Mouse (Mus musculus) E14TG2a.4 (cell line): Measurements from ENCODE around the gene Mrpl18.
"Not testable (repeated sequence)": the region's sequence is repeated elsewhere in the genome, so short reads cannot be mapped to it uniquely, and the experiment has no call there.

Experiments used
- H3K27me3 ChIP-seq: 2 replicates; pipeline ENCODE4 v1.6.1; 2014; ENCODE audit warnings: low read length, control low read depth; ENCODE audit not compliant: insufficient read depth
- H3K36me3 ChIP-seq: 2 replicates; pipeline ENCODE4 v1.6.1; 2014; ENCODE audit warnings: low read length, control low read depth; ENCODE audit not compliant: insufficient read depth
- H3K4me1 ChIP-seq: replicated peaks from 2 replicates; pipeline ENCODE4 v1.6.1; 2014; ENCODE audit warnings: low read depth, low read length, control low read depth
- H3K4me3 ChIP-seq: replicated peaks from 2 replicates; pipeline ENCODE4 v1.5.1; 2014; ENCODE audit warnings: mild to moderate bottlenecking, low read length
- H3K9me3 ChIP-seq: 2 replicates; pipeline ENCODE4 v1.6.1; 2014; ENCODE audit warnings: low read length, control low read depth
- CTCF ChIP-seq: conservative IDR thresholded peaks from 2 replicates; pipeline ENCODE4 v1.5.1; 2014; ENCODE audit warnings: low read length
- NANOG ChIP-seq: IDR thresholded peaks from 2 replicates; pipeline ENCODE4 v1.6.1; 2014; ENCODE audit warnings: borderline replicate concordance, low read length, mixed read lengths
- POU5F1 ChIP-seq: IDR thresholded peaks from 2 replicates; pipeline ENCODE4 v1.6.1; 2014; ENCODE audit warnings: low read length, borderline replicate concordance

Gene Mrpl18

DNA sequence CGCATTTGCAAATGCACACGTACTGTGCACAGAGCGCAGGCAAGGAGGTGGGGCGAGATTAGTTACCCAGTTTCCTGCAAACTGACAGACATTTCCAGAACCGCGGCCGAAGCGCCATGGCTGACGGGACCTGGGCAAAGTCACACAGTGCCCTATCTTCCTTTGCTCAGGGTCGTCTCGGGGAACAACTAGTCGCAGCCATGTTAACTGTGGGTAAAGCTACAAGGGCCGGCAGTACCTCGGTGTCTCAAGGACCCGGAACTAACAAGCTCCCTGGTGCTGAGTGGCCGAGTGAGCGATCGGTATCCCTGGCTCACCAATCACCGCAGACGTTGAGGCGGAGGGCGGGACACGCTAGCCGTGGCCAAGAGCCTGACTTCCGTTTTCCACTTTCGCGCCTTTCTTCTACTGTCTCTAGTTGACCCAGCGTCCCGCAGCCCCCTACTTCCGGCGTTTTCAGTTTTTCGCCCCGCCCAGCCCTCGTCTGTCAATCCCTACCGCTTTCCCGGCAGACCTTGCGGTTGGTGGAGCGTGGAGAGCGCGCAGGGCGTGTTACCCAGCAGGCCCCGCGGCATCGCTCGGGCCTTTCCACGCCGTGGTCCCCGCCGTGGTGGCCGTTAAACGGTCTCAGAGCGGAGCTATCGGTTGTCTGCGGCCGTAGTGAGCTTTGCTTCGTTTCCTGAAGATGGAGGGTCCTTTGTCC lies at the start of gene Mrpl18:
Gene Mrpl18, minus strand, starts transcription at position 465 of the 703 bp plus-strand sequence.
- peaks cover 74% of the 10 kb centered on the region for H3K36me3 ChIP-seq
- peaks cover 53% of the 10 kb centered on the region for H3K4me1 ChIP-seq
- peak within 1 kb of the TSS; percentile 98 for H3K4me3 ChIP-seq
- H3K27me3 ChIP-seq, result no peaks in the 10 kb centered on the region
- TF ChIP-seq CTCF (no peak), POU5F1 (no peak), NANOG (no peak)
- no peaks in the 10 kb centered on the region for H3K9me3 ChIP-seq

DNA sequence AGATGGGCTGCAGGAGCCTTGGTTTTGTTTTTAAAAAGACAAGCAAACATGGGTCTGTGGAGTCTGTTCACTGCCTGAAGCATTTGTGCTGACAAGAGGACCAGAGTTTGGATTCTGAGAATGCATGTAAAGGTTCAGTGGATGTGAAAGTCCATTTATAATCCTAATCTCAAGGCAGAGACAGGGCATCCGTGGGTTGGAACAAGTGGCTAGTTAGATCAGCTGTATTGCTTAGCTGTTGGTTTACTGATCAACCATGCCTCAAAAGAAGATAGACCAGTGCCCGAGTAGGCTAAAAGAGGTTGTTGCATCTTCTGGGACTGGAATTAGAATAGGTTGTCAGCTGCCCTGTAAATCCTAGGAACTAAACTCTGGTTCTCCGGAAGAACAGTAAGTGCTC lies 47.3 kb upstream of the Mrpl18 start:
- no peaks in the 10 kb centered on the region for H3K9me3 ChIP-seq
- TF ChIP-seq NANOG (no peak), POU5F1 (no peak), CTCF (no peak)

DNA sequence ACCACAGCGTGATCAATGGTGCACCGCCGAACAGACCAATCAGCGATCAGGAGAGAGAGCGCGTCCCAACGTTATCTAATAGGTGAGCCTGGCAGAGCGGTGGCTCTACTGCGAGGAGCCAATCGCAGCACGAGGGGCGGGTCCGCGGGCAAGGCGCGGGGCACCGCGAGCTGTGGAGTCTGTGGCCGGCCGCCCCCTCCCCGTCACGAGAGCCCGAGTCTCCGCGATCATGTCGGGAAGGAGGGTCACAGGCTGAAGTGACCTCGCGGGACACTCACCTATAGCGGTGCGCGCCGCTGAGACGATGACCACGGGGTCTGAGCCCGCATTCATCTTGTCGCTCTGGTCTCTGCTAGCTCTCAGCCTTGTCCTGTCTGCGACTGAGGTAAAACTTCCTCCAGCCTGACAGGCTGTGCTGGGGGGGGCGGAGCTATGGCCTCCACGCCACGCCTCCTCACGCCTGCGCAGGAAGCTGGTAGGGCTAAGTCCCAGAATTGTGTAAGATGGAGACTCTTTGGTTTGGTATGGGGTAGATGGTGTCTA lies 44.3 kb upstream of the Mrpl18 start, which contains the start of gene Acat2:
Gene Acat2, minus strand, starts transcription at position 417 of the 543 bp plus-strand sequence.
- no peaks in the 10 kb centered on the region for H3K9me3 ChIP-seq
- peaks cover 36% of the 10 kb centered on the region for H3K36me3 ChIP-seq
- TF ChIP-seq POU5F1 (no peak), NANOG (no peak), CTCF (no peak)
- no peaks in the 10 kb centered on the region for H3K27me3 ChIP-seq
- H3K4me1 ChIP-seq, result peaks cover 24% of the 10 kb centered on the region
- peak within 1 kb of the TSS; percentile 92 for H3K4me3 ChIP-seq

More for the DNA sequence above, 47.3 kb upstream of the Mrpl18 start:
- Histone ChIP-seq H3K36me3 (peaks cover 43% of the 10 kb centered on the region), H3K4me1 (peaks cover 26% of the 10 kb centered on the region), H3K4me3 (no peak overlapping the region), H3K27me3 (no peaks in the 10 kb centered on the region)

DNA sequence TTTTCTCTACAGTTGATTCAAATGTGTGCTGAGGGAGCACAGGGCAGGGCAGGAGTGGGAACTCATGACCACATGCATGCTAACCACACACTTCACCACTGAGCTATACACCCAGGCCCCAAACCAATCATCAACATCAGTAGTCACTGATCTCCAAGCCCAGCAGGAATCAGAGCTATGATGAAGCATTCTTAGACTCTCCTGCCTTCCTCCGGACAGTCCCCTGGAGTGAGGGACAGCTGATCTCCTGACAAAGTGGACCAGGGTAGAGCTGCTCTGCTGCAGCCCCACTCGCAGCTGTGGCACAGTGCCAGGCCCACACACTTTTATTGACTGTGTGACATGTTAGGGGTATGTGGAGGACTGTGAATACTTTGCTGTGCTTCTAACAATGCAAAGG lies 43.2 kb upstream of the Mrpl18 start:
- H3K36me3 ChIP-seq, result peaks cover 35% of the 10 kb centered on the region
- H3K27me3 ChIP-seq, H3K4me3 ChIP-seq, H3K9me3 ChIP-seq: not testable (repeated sequence)
- peaks cover 24% of the 10 kb centered on the region for H3K4me1 ChIP-seq

DNA sequence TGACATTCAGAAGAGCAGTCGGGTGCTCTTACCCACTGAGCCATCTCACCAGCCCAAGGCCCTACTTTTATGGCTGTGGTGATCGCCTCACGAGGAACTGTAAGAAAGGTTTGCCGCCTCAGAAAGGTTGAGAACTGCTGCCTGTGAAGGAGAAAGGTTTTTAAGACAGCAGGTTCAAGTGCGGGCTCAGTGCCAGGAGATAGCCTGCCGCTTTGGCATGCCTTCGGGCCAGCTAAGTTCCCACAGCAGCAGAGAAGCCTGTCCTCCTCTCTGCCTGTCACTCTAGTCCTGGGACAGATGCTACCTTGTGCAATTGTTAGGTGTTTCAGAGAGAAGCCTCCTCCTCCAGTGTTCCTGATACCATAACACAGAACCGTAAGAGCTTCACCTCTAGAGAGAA lies 40.5 kb upstream of the Mrpl18 start:
- TF ChIP-seq CTCF, result no peak
- no peak for TF ChIP-seq POU5F1
- TF ChIP-seq NANOG, result no peak
- H3K4me3 ChIP-seq, result no peak overlapping the region
- H3K27me3 ChIP-seq, result no peaks in the 10 kb centered on the region
- H3K36me3 ChIP-seq, result peaks cover 48% of the 10 kb centered on the region
- H3K9me3 ChIP-seq, result no peaks in the 10 kb centered on the region
- peaks cover 20% of the 10 kb centered on the region for H3K4me1 ChIP-seq

DNA sequence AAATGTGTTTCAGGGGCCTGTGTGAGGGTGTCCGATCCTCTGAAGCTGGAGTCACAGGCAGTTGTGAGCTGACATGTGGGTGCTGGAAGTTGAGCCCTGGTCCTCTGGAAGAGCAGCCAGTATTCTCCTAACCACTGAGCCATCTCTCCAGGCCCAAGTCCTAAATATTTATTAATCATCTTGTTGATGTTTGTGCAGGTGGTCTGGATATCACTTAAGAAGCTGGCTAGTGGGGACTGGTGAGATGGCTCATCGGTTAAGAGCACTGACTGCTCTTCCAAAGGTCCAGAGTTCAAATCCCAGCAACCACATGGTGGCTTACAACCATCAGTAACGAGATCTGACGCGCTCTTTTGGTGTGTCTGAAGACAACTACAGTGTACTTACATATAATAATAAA lies 33.5 kb upstream of the Mrpl18 start:
- Histone ChIP-seq H3K36me3 (peaks cover 80% of the 10 kb centered on the region), H3K9me3 (no peaks in the 10 kb centered on the region), H3K27me3 (no peaks in the 10 kb centered on the region), H3K4me1 (no peaks in the 10 kb centered on the region), H3K4me3 (no peak overlapping the region)
- TF ChIP-seq NANOG (no peak), CTCF (no peak), POU5F1 (no peak)

DNA sequence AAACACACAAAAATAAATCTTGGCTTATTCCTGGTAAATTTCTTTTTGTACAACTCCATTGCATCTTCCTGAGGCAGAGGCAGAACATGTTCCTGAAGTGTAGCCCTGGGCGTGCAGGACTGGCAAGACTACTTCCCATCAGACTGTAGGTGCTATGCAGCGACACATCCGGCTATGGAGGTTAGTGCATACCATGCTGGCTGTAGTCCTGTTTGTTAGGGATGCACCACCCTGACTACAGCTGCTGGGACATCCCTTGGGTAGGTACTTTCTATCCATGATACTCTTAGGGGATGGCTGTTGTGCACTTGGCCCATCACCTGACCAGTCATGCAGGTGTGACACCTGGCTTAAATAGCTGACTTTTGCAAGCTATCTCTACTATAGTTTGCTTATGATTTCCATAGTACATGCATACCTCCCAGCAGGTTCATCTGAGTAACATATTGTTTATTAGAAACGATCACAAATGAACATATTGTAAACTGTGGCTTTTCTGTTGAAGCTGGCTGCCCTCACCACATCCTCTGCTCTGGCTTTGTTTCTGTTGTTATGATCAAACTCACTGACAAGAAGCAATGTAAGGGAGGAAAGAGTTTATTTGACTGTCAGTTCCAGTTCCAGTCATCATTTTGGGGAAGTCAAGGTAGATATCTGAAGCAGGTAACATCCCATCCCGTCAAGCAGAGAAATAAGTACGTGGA lies 26.5 kb upstream of the Mrpl18 start:
- no peak for TF ChIP-seq CTCF
- TF ChIP-seq NANOG, result no peak
- no peak for TF ChIP-seq POU5F1
- H3K4me3 ChIP-seq, result no peak overlapping the region
- no peaks in the 10 kb centered on the region for H3K27me3 ChIP-seq

DNA sequence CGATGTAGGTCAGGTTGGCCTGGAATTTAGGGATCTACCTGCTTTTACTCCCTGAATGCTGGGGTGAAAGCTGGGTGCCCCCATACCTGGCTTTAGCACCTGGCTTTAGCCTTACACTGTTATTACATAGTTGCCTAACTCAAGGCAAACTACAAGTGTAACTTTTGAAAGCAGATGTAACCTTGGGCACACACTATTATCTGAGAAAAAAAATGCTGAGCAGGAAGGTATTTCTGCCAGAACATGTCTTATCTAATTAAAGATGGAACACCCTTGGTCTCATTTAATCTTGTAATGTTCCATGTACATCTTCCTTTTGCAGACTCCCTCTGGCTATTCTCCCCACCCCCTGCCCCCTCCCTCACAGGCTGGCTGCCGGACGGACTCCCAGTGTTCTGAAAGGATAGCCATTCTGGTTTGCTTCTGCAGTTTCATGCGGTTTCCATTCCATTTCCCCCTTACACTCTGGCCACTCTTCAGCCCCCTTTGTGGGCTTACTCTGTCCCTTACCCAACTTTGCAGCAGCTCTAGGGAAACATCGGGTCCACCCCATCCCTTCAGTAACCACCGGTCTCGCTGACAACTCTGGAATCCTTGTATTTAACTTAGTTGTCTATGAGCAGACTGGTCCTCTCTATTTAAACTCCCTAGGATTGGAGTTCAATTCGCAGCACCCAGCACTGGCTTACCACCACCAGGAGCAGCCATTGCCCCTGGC lies 25.6 kb upstream of the Mrpl18 start:
- H3K4me3 ChIP-seq, result no peak overlapping the region
- no peaks in the 10 kb centered on the region for H3K27me3 ChIP-seq
- H3K4me1 ChIP-seq, result peaks cover 10% of the 10 kb centered on the region; the same call in 1 of the 2 replicates
- H3K36me3 ChIP-seq, result peaks cover 45% of the 10 kb centered on the region
- H3K9me3 ChIP-seq, result no peaks in the 10 kb centered on the region
- TF ChIP-seq POU5F1, result no peak
- no peak for TF ChIP-seq CTCF
- TF ChIP-seq NANOG, result no peak

More for the DNA sequence above, 26.5 kb upstream of the Mrpl18 start:
- H3K9me3 ChIP-seq, result no peaks in the 10 kb centered on the region
- H3K36me3 ChIP-seq, result peaks cover 52% of the 10 kb centered on the region
- peaks cover 10% of the 10 kb centered on the region; the same call in 1 of the 2 replicates for H3K4me1 ChIP-seq
